ENCODE assay signal across 18 mouse cellular contexts in genomic region chr5:113559627-113560026, GRCm38 (mm10).
A peak's percentile ranks its signal among the peaks of the same experiment; 100 is the strongest.
DNase-seq lines count a peak whose midpoint lies in the region; ATAC-seq and TF ChIP-seq lines count a peak whose summit lies in the region.
"Had no signal": no experiment of that assay in that cellular context is flagged by ENCODE, and none has a peak within 500 bp of the region (broad histone marks: within the 10 kb centered on the region; RNA-seq: fewer than 3 reads in every experiment).

No protein-coding gene starts in this region.

- DNase-seq in heart, adult 9 months (ENCODE audit: low spot score in 2 of 2), result peak; percentile 14 to 15
- DNase-seq in lung, adult 2 months, result no peak
- DNase-seq in left cerebral cortex, adult 9 months (ENCODE audit: low spot score in 2 of 2), result no peak
- DNase-seq: cerebellum, adult 11 months; kidney, postnatal 14 days; left cerebral cortex, postnatal 4 days; right cerebral cortex, adult 18-20 months; thymus, adult 18-20 months had no signal

- WGBS in heart, embryonic 12.5 days, result 58% methylated on average over 5 of the region's 5 CpGs
- 55% methylated on average over 5 of the region's 5 CpGs for WGBS in lung, embryonic 15.5 days
- WGBS in lung, adult 2 months, result 59% methylated on average over 5 of the region's 5 CpGs
- 43% methylated on average over 5 of the region's 5 CpGs for WGBS in stomach, embryonic 16.5 days

- H3K9me3 ChIP-seq in heart, embryonic 12.5 days (replicated peaks), result no peaks in the 10 kb centered on the region
- H3K9me3 ChIP-seq in lung, embryonic 15.5 days, result no peaks in the 10 kb centered on the region
- H3K9me3 ChIP-seq in stomach, embryonic 16.5 days (replicated peaks; ENCODE audit: control insufficient read depth, low read length), result no peaks in the 10 kb centered on the region
- H3K9me3 ChIP-seq: embryonic facial prominence, embryonic 12.5 days; hindbrain, embryonic 15.5 days; liver, embryonic 12.5 days; midbrain, embryonic 13.5 days had no signal

- no peak overlapping the region for H3K4me3 ChIP-seq in heart, embryonic 12.5 days
- no peak overlapping the region for H3K4me3 ChIP-seq in lung, embryonic 15.5 days
- no peak overlapping the region for H3K4me3 ChIP-seq in lung, adult 2 months (replicated peaks; ENCODE audit: extremely low read depth, low read depth, low read length)
- no peak overlapping the region for H3K4me3 ChIP-seq in embryonic fibroblast, embryonic 13.5 days (ENCODE audit: insufficient read depth, low read length)
- no peak overlapping the region for H3K4me3 ChIP-seq in stomach, embryonic 16.5 days (replicated peaks; ENCODE audit: low read length)
- H3K4me3 ChIP-seq: embryonic facial prominence, embryonic 12.5 days; hindbrain, embryonic 15.5 days; liver, embryonic 12.5 days; midbrain, embryonic 13.5 days had no signal

- H3K9ac ChIP-seq in heart, embryonic 12.5 days, result no peak overlapping the region
- H3K9ac ChIP-seq in lung, embryonic 15.5 days, result no peak overlapping the region
- no peak overlapping the region for H3K9ac ChIP-seq in stomach, embryonic 16.5 days (ENCODE audit: low read length)
- H3K9ac ChIP-seq: embryonic facial prominence, embryonic 12.5 days; hindbrain, embryonic 15.5 days; liver, embryonic 12.5 days; midbrain, embryonic 13.5 days had no signal

- H3K27ac ChIP-seq in heart, embryonic 12.5 days (ENCODE audit: poor library complexity, severe bottlenecking), result no peak overlapping the region
- peak overlapping the region; percentile 44; the same call in 1 of the 2 replicates for H3K27ac ChIP-seq in lung, embryonic 15.5 days
- H3K27ac ChIP-seq in embryonic fibroblast, embryonic 13.5 days (ENCODE audit: insufficient read depth, low read length), result peak overlapping the region; percentile 13; the same call in 1 of the 2 replicates
- H3K27ac ChIP-seq in stomach, embryonic 16.5 days (ENCODE audit: low read length), result peak overlapping the region; percentile 85; the same call in 1 of the 2 replicates
- H3K27ac ChIP-seq: embryonic facial prominence, embryonic 12.5 days; hindbrain, embryonic 15.5 days; liver, embryonic 12.5 days; macrophage; midbrain, embryonic 13.5 days had no signal

- no peak overlapping the region for H3K4me2 ChIP-seq in heart, embryonic 12.5 days
- H3K4me2 ChIP-seq in lung, embryonic 15.5 days, result no peak overlapping the region
- H3K4me2 ChIP-seq in stomach, embryonic 16.5 days (ENCODE audit: low read depth, low read length), result no peak overlapping the region
- H3K4me2 ChIP-seq: embryonic facial prominence, embryonic 12.5 days; hindbrain, embryonic 15.5 days; liver, embryonic 12.5 days; midbrain, embryonic 13.5 days had no signal

- peaks cover 7% of the 10 kb centered on the region; the same call in 1 of the 2 replicates for H3K27me3 ChIP-seq in heart, embryonic 12.5 days (replicated peaks)
- H3K27me3 ChIP-seq in lung, embryonic 15.5 days, result no peaks in the 10 kb centered on the region
- H3K27me3 ChIP-seq in stomach, embryonic 16.5 days (ENCODE audit: control insufficient read depth, insufficient read depth, low read length), result no peaks in the 10 kb centered on the region
- H3K27me3 ChIP-seq: hindbrain, embryonic 15.5 days; liver, embryonic 12.5 days; midbrain, embryonic 13.5 days had no signal

- no peak for TF ChIP-seq POLR2A in lung, adult 2 months (IDR thresholded peaks at IDR 0.05; ENCODE audit: borderline replicate concordance, extremely low read depth, low read depth, low read length)
- TF ChIP-seq POLR2A in embryonic fibroblast, embryonic 13.5 days (IDR thresholded peaks at IDR 0.05; ENCODE audit: low read depth, low read length), result no peak

- no peaks in the 10 kb centered on the region for H3K36me3 ChIP-seq in heart, embryonic 12.5 days
- H3K36me3 ChIP-seq in lung, embryonic 15.5 days, result no peaks in the 10 kb centered on the region
- H3K36me3 ChIP-seq in stomach, embryonic 16.5 days (ENCODE audit: control insufficient read depth, insufficient read depth, low read length), result no peaks in the 10 kb centered on the region
- H3K36me3 ChIP-seq: embryonic facial prominence, embryonic 12.5 days; G1E; hindbrain, embryonic 15.5 days; liver, embryonic 12.5 days; midbrain, embryonic 13.5 days had no signal

- ATAC-seq in heart, embryonic 12.5 days (ENCODE audit: insufficient number of reproducible peaks, low FRiP score), result no peak
- ATAC-seq in lung, embryonic 15.5 days (ENCODE audit: borderline replicate concordance, extremely low read depth, low FRiP score, low TSS enrichment), result no peak
- ATAC-seq in stomach, embryonic 16.5 days (ENCODE audit: insufficient read depth, low FRiP score), result peak; percentile 61; the same call in 1 of the 2 replicates
- ATAC-seq: liver, embryonic 12.5 days; midbrain, embryonic 13.5 days had no signal

- H3K4me1 ChIP-seq in heart, embryonic 12.5 days (replicated peaks), result 0 out of 2 replicates have a peak, but pooled peaks cover 3% of the 10 kb centered on the region
- H3K4me1 ChIP-seq in lung, embryonic 15.5 days, result 0 out of 2 replicates have a peak, but pooled peaks cover 3% of the 10 kb centered on the region
- no peaks in the 10 kb centered on the region for H3K4me1 ChIP-seq in lung, adult 2 months (ENCODE audit: control insufficient read depth, insufficient read depth, low read length)
- no peaks in the 10 kb centered on the region for H3K4me1 ChIP-seq in embryonic fibroblast, embryonic 13.5 days (ENCODE audit: control insufficient read depth, insufficient read depth, low read length)
- no peaks in the 10 kb centered on the region for H3K4me1 ChIP-seq in stomach, embryonic 16.5 days (ENCODE audit: control insufficient read depth, insufficient read depth, low read length)
- H3K4me1 ChIP-seq: embryonic facial prominence, embryonic 12.5 days; liver, embryonic 12.5 days; midbrain, embryonic 13.5 days had no signal

- no peak for TF ChIP-seq CTCF in lung, adult 2 months (IDR thresholded peaks at IDR 0.05; ENCODE audit: insufficient read depth, low read length)
- TF ChIP-seq CTCF in embryonic fibroblast, embryonic 13.5 days (IDR thresholded peaks at IDR 0.05; ENCODE audit: borderline replicate concordance, insufficient read depth, low read length), result no peak

Comparison
In these comparisons a context has a peak if more than half of its experiments do, and no peak if none do; other contexts are left out.
1. DNase-seq: peak in heart, adult 9 months (2 of 2); none in lung, adult 2 months (single experiment) and left cerebral cortex, adult 9 months (0 of 2).